Mouse (Mus musculus) MEL (cell line): ENCODE data around the gene Ddx21.

ENCODE experiments used
- CTCF ChIP-seq, 3 experiments: IDR thresholded peaks in 2 of 3; conservative IDR thresholded peaks in 1 of 3; 2 replicates each; pipeline ENCODE4 v1.5.1; 2011 to 2012; ENCODE audit warnings: low read length in 3 of 3, low read depth in 2 of 3, mild to moderate bottlenecking in 2 of 3, improper control_type of control experiment in 1 of 3, inconsistent platforms in 1 of 3, mixed read lengths in 1 of 3, moderate library complexity in 1 of 3; ENCODE audit not compliant: control insufficient read depth in 1 of 3, insufficient read depth in 1 of 3, poor library complexity in 1 of 3, severe bottlenecking in 1 of 3
- ELF1 ChIP-seq: IDR thresholded peaks from 2 replicates; pipeline ENCODE4 v1.6.1; 2014; ENCODE audit warnings: low read depth, mild to moderate bottlenecking, inconsistent platforms, low read length, improper control_type of control experiment, moderate library complexity
- GATA1 ChIP-seq: IDR thresholded peaks from 2 replicates; pipeline ENCODE4 v1.6.1; 2011; ENCODE audit warnings: low read depth, low read length, improper control_type of control experiment
- JUND ChIP-seq: IDR thresholded peaks from 2 replicates; pipeline ENCODE4 v1.6.1; 2011; ENCODE audit warnings: low read depth, mild to moderate bottlenecking, improper control_type of control experiment, low read length

GRCm38 (mm10) chr10:62549523-62550166, 52.4 kb downstream of the Ddx21 start:
- TF ChIP-seq JUND (no peak), CTCF (IDR thresholded peaks at IDR 0.05 in 2 of 3, conservative IDR thresholded peaks at IDR 0.05 in 1 of 3; ENCODE audit: control insufficient read depth in 1 of 3, insufficient read depth in 1 of 3, low read depth in 2 of 3, low read length in 3 of 3, poor library complexity in 1 of 3, severe bottlenecking in 1 of 3) (peak; percentile 66 to 94 (median 68)), GATA1 (no peak), ELF1 (no peak)
